Mouse (Mus musculus) retina, postnatal 1 day (tissue): ENCODE measurements at regions not wholly inside any gene's neighbourhood (a gene's known extent, or its start where the extent isn't known, plus 50 kb on each side); places are given as distances from the start of the nearest gene placed in this dataset.

Experiments used
- DNase-seq: peaks from one replicate; pipeline ENCODE4 v3.0.0-alpha.2; 2012

- DNase-seq: no peak
These were observed 268.4 kb upstream of the Ubash3b start for GRCm38 (mm10) chr9:41429711-41430390.

- DNase-seq: no peak
These were observed 267.7 kb upstream of the Ubash3b start for GRCm38 (mm10) chr9:41429236-41429635.

- no peak for DNase-seq
These were observed 265.2 kb upstream of the Ubash3b start for GRCm38 (mm10) chr9:41426698-41427097.

GRCm38 (mm10) chr9:41425225-41425624, 263.7 kb upstream of the Ubash3b start:
- peak; percentile 50 for DNase-seq

GRCm38 (mm10) chr9:41413791-41414190, 252.3 kb upstream of the Ubash3b start:
- no peak for DNase-seq

GRCm38 (mm10) chr9:41413091-41413490, 251.6 kb upstream of the Ubash3b start:
- peak; percentile 60 for DNase-seq

GRCm38 (mm10) chr9:41412174-41412757, 250.8 kb upstream of the Ubash3b start:
- DNase-seq: peak; percentile 28

- DNase-seq: peak; percentile 56
These were observed 246.8 kb upstream of the Ubash3b start for GRCm38 (mm10) chr9:41408301-41408700.

- DNase-seq: peak; percentile 63
These were observed 245.6 kb upstream of the Ubash3b start for GRCm38 (mm10) chr9:41407078-41407477.

- no peak for DNase-seq
These were observed 241.4 kb upstream of the Ubash3b start for GRCm38 (mm10) chr9:41402942-41403341.

- no peak for DNase-seq
These were observed 239.5 kb upstream of the Ubash3b start for GRCm38 (mm10) chr9:41400950-41401349.

GRCm38 (mm10) chr9:41395471-41395870, 234.0 kb upstream of the Ubash3b start:
- DNase-seq: no peak

GRCm38 (mm10) chr9:41391591-41392320, 230.3 kb upstream of the Ubash3b start:
- no peak for DNase-seq

- peak; percentile 10 for DNase-seq
These were observed 217.8 kb upstream of the Ubash3b start for GRCm38 (mm10) chr9:41379283-41379682.

GRCm38 (mm10) chr9:41378627-41379231, 217.2 kb upstream of the Ubash3b start:
- peak; percentile 53 for DNase-seq

- peak; percentile 32 for DNase-seq
These were observed 216.5 kb upstream of the Ubash3b start for GRCm38 (mm10) chr9:41377701-41378626.

GRCm38 (mm10) chr9:41376948-41377700, 215.6 kb upstream of the Ubash3b start:
- DNase-seq: peak; percentile 11

- peak; percentile 42 for DNase-seq
These were observed 214.6 kb upstream of the Ubash3b start for GRCm38 (mm10) chr9:41375984-41376651.

GRCm38 (mm10) chr9:41374591-41375481, 213.3 kb upstream of the Ubash3b start:
- DNase-seq: peak; percentile 7

GRCm38 (mm10) chr9:41366405-41366804, 204.9 kb upstream of the Ubash3b start:
- DNase-seq: no peak
